Mouse (Mus musculus) C2C12 (cell line): ENCODE measurements around the gene Iscu. TPM values are rescaled to one million over a fixed set of nuclear protein-coding genes. Genes with fewer than 3 reads are reported as not detected.

Experiments
- H3K27me3 ChIP-seq: one replicate; pipeline ENCODE4 v1.6.1; 2011; ENCODE audit not compliant: control insufficient read depth, insufficient read depth, insufficient read length
- H3K36me3 ChIP-seq: one replicate; pipeline ENCODE4 v1.6.1; 2011; ENCODE audit not compliant: control insufficient read depth, insufficient read depth
- H3K4me3 ChIP-seq: one replicate; pipeline ENCODE4 v1.5.1; 2011; ENCODE audit warnings: mild to moderate bottlenecking, control low read depth; ENCODE audit not compliant: poor library complexity, insufficient read depth, severe bottlenecking
- H3K79me2 ChIP-seq: one replicate; pipeline ENCODE4 v1.6.1; 2011; ENCODE audit not compliant: control insufficient read depth, insufficient read depth
- H3K79me3 ChIP-seq: one replicate; pipeline ENCODE4 v1.6.1; 2011; ENCODE audit warnings: low read depth, control low read depth
- H3ac ChIP-seq: one replicate; pipeline ENCODE3; 2011; ENCODE audit warnings: low read depth; ENCODE audit not compliant: control insufficient read depth, insufficient read length
- CEBPB ChIP-seq: IDR thresholded peaks from one replicate; pipeline ENCODE4 v1.6.1; 2011; ENCODE audit warnings: low read depth, mild to moderate bottlenecking, control low read depth, moderate library complexity
- CTCF ChIP-seq: IDR thresholded peaks from one replicate; pipeline ENCODE4 v1.5.1; 2011; ENCODE audit not compliant: control insufficient read depth, insufficient read depth, insufficient read length
- FOSL1 ChIP-seq: IDR thresholded peaks from one replicate; pipeline ENCODE4 v1.8.0; 2011; ENCODE audit warnings: mild to moderate bottlenecking, low read length; ENCODE audit not compliant: poor library complexity, insufficient read depth, severe bottlenecking
- MAX ChIP-seq: IDR thresholded peaks from one replicate; pipeline ENCODE4 v1.6.1; 2011; ENCODE audit warnings: mild to moderate bottlenecking, control low read depth
- MYOD1 ChIP-seq: IDR thresholded peaks from one replicate; pipeline ENCODE4 v1.6.1; 2011; ENCODE audit warnings: low read depth; ENCODE audit not compliant: control insufficient read depth, insufficient read length
- MYOG ChIP-seq: IDR thresholded peaks from one replicate; pipeline ENCODE4 v1.6.1; 2011; ENCODE audit not compliant: control insufficient read depth, insufficient read length; ENCODE audit errors: extremely low read depth
- USF1 ChIP-seq: IDR thresholded peaks from one replicate; pipeline ENCODE4 v1.6.1; 2011; ENCODE audit warnings: low read depth, mild to moderate bottlenecking, control low read depth, moderate library complexity
- polyA plus RNA-seq: library from polyadenylated mRNA; unstranded; fragments of >200 nt; fragmentation: generic; extraction: Trizol; gene quantifications from one replicate; pipeline ENCODE4 v1.2.1, GENCODE M21; 2012; ENCODE audit warnings: missing spikeins

The Iscu gene
- polyA plus RNA-seq, 1 experiment, result 119 TPM

- no peak for TF ChIP-seq MYOD1
- no peak for TF ChIP-seq MAX
- no peak for TF ChIP-seq CEBPB
- no peak for TF ChIP-seq MYOG
- TF ChIP-seq USF1, result no peak
- no peak for TF ChIP-seq CTCF
- no peak for TF ChIP-seq FOSL1
- Histone ChIP-seq H3K79me2 (peaks cover 89% of the 10 kb centered on the region), H3K4me3 (no peak overlapping the region), H3ac (no peak overlapping the region), H3K27me3 (no peaks in the 10 kb centered on the region), H3K36me3 (peaks cover 50% of the 10 kb centered on the region), H3K79me3 (peaks cover 81% of the 10 kb centered on the region)
These were observed 6.7 kb upstream of the Iscu start for GRCm38 (mm10) chr5:113765641-113766526.

- TF ChIP-seq FOSL1 (no peak), CEBPB (no peak), MYOD1 (no peak), CTCF (no peak), MYOG (no peak), MAX (no peak), USF1 (no peak)
- Histone ChIP-seq H3K36me3 (peaks cover 23% of the 10 kb centered on the region), H3K4me3 (no peak overlapping the region), H3K79me3 (peaks cover 73% of the 10 kb centered on the region), H3K27me3 (no peaks in the 10 kb centered on the region), H3K79me2 (peaks cover 88% of the 10 kb centered on the region), H3ac (no peak overlapping the region)
These were observed 3.7 kb upstream of the Iscu start for GRCm38 (mm10) chr5:113768806-113769205.

GRCm38 (mm10) chr5:113771213-113772162 lies 1.1 kb upstream of the Iscu start:
- H3K4me3 ChIP-seq, result peak overlapping the region; percentile 96
- peak overlapping the region; percentile 98 for H3ac ChIP-seq
- H3K36me3 ChIP-seq, result peaks cover 37% of the 10 kb centered on the region
- no peak for TF ChIP-seq USF1
- peak; percentile 46 for TF ChIP-seq MYOD1
- peak; percentile 100 for TF ChIP-seq MAX
- H3K79me3 ChIP-seq, result peaks cover 48% of the 10 kb centered on the region
- H3K27me3 ChIP-seq, result no peaks in the 10 kb centered on the region
- H3K79me2 ChIP-seq, result peaks cover 61% of the 10 kb centered on the region

GRCm38 (mm10) chr5:113772905-113773519 lies 464 bp downstream of the Iscu start:
- Histone ChIP-seq H3K4me3 (peak overlapping the region; percentile 96), H3K36me3 (peaks cover 34% of the 10 kb centered on the region), H3K79me2 (peaks cover 46% of the 10 kb centered on the region), H3K27me3 (no peaks in the 10 kb centered on the region), H3ac (peak overlapping the region; percentile 72), H3K79me3 (peaks cover 32% of the 10 kb centered on the region)
- TF ChIP-seq MYOG (no peak), MAX (no peak), CTCF (no peak), USF1 (no peak), CEBPB (no peak)

- Histone ChIP-seq H3K79me3 (peaks cover 26% of the 10 kb centered on the region), H3K27me3 (no peaks in the 10 kb centered on the region), H3K4me3 (peak overlapping the region; percentile 96), H3K79me2 (peaks cover 40% of the 10 kb centered on the region), H3ac (no peak overlapping the region), H3K36me3 (peaks cover 29% of the 10 kb centered on the region)
- TF ChIP-seq CEBPB (no peak), FOSL1 (no peak), USF1 (no peak), CTCF (peak; percentile 93), MYOG (no peak), MYOD1 (no peak), MAX (peak; percentile 34)
These were observed 1.1 kb downstream of the Iscu start for GRCm38 (mm10) chr5:113773664-113774063.
